Mouse (Mus musculus): ENCODE results near the gene Foxf1. TPM values are rescaled to one million over a fixed set of nuclear protein-coding genes. Genes with fewer than 3 reads are reported as not detected.

Gene Foxf1
- polyA plus RNA-seq, 1 experiment from 2014 or later, result 2.3 TPM

- H3K27me3 ChIP-seq (ENCODE audit: control insufficient read depth, insufficient read depth, low read length), result peaks cover 97% of the 10 kb centered on the region
- DNase-seq (ENCODE audit: low spot score), result peak; percentile 32
These were observed 38.2 kb downstream of the Foxf1 start for GRCm38 (mm10) chr8:121122368-121122767.

GRCm38 (mm10) chr8:121123113-121123512 lies 38.9 kb downstream of the Foxf1 start:
- ATAC-seq (ENCODE audit: low FRiP score) (no peak), DNase-seq (ENCODE audit: low spot score) (no peak)
- H3K9ac ChIP-seq (ENCODE audit: low read depth, low read length), result no peak overlapping the region
- no peak overlapping the region for H3K4me3 ChIP-seq (ENCODE audit: low read depth, low read length)
- H3K27ac ChIP-seq (ENCODE audit: low read depth, low read length), result no peak overlapping the region
- H3K36me3 ChIP-seq (ENCODE audit: control insufficient read depth, insufficient read depth, low read length), result no peaks in the 10 kb centered on the region
- no peak overlapping the region for H3K4me2 ChIP-seq (replicated peaks; ENCODE audit: low read depth, low read length)
- 42% methylated on average over 2 of the region's 2 CpGs for WGBS
- H3K27me3 ChIP-seq (ENCODE audit: control insufficient read depth, insufficient read depth, low read length), result peaks cover 97% of the 10 kb centered on the region
- H3K9me3 ChIP-seq (ENCODE audit: control insufficient read depth, low read length), result no peaks in the 10 kb centered on the region
- peaks cover 5% of the 10 kb centered on the region for H3K4me1 ChIP-seq (replicated peaks; ENCODE audit: control insufficient read depth, insufficient read depth, low read length)

More at GRCm38 (mm10) chr8:121122368-121122767, 38.2 kb downstream of the Foxf1 start:
- no peaks in the 10 kb centered on the region for H3K36me3 ChIP-seq (ENCODE audit: control insufficient read depth, insufficient read depth, low read length)
- no peak overlapping the region for H3K4me2 ChIP-seq (replicated peaks; ENCODE audit: low read depth, low read length)
- 7% methylated on average over 7 of the region's 7 CpGs for WGBS
- no peaks in the 10 kb centered on the region for H3K9me3 ChIP-seq (ENCODE audit: control insufficient read depth, low read length)
- no peak overlapping the region for H3K4me3 ChIP-seq (ENCODE audit: low read depth, low read length)
- H3K9ac ChIP-seq (ENCODE audit: low read depth, low read length), result no peak overlapping the region
- no peak for ATAC-seq (ENCODE audit: low FRiP score)
- H3K27ac ChIP-seq (ENCODE audit: low read depth, low read length), result no peak overlapping the region
- H3K4me1 ChIP-seq (replicated peaks; ENCODE audit: control insufficient read depth, insufficient read depth, low read length), result peaks cover 7% of the 10 kb centered on the region

GRCm38 (mm10) chr8:121124547-121125239 lies 40.5 kb downstream of the Foxf1 start:
- ATAC-seq (ENCODE audit: low FRiP score) (peak; percentile 25; the same call in 1 of the 2 replicates), DNase-seq (ENCODE audit: low spot score) (peak; percentile 44)

GRCm38 (mm10) chr8:121125311-121125876 lies 41.2 kb downstream of the Foxf1 start:
- Histone ChIP-seq H3K9me3 (ENCODE audit: control insufficient read depth, low read length) (no peaks in the 10 kb centered on the region), H3K27me3 (ENCODE audit: control insufficient read depth, insufficient read depth, low read length) (peaks cover 99% of the 10 kb centered on the region), H3K9ac (ENCODE audit: low read depth, low read length) (no peak overlapping the region), H3K4me1 (replicated peaks; ENCODE audit: control insufficient read depth, insufficient read depth, low read length) (peaks cover 5% of the 10 kb centered on the region), H3K36me3 (ENCODE audit: control insufficient read depth, insufficient read depth, low read length) (no peaks in the 10 kb centered on the region), H3K27ac (ENCODE audit: low read depth, low read length) (no peak overlapping the region), H3K4me3 (ENCODE audit: low read depth, low read length) (peak overlapping the region; percentile 17; the same call in 1 of the 2 replicates), H3K4me2 (replicated peaks; ENCODE audit: low read depth, low read length) (peak overlapping the region; percentile 48)
- WGBS, result under 1% methylated on average over 34 of the region's 36 CpGs
- ATAC-seq (ENCODE audit: low FRiP score) (peak; percentile 65), DNase-seq (ENCODE audit: low spot score) (peak; percentile 83)

More at GRCm38 (mm10) chr8:121124547-121125239, 40.5 kb downstream of the Foxf1 start:
- Histone ChIP-seq H3K4me3 (ENCODE audit: low read depth, low read length) (no peak overlapping the region), H3K4me1 (replicated peaks; ENCODE audit: control insufficient read depth, insufficient read depth, low read length) (peaks cover 5% of the 10 kb centered on the region), H3K9ac (ENCODE audit: low read depth, low read length) (no peak overlapping the region), H3K27me3 (ENCODE audit: control insufficient read depth, insufficient read depth, low read length) (peaks cover 99% of the 10 kb centered on the region), H3K9me3 (ENCODE audit: control insufficient read depth, low read length) (no peaks in the 10 kb centered on the region), H3K4me2 (replicated peaks; ENCODE audit: low read depth, low read length) (no peak overlapping the region), H3K36me3 (ENCODE audit: control insufficient read depth, insufficient read depth, low read length) (no peaks in the 10 kb centered on the region), H3K27ac (ENCODE audit: low read depth, low read length) (no peak overlapping the region)
- 3% methylated on average over 17 of the region's 17 CpGs for WGBS

- no peak for ATAC-seq (ENCODE audit: low FRiP score)
- no peak overlapping the region for H3K4me3 ChIP-seq (ENCODE audit: low read depth, low read length)
- H3K4me2 ChIP-seq (replicated peaks; ENCODE audit: low read depth, low read length), result no peak overlapping the region
- peaks cover 5% of the 10 kb centered on the region for H3K4me1 ChIP-seq (replicated peaks; ENCODE audit: control insufficient read depth, insufficient read depth, low read length)
- no peaks in the 10 kb centered on the region for H3K9me3 ChIP-seq (ENCODE audit: control insufficient read depth, low read length)
- WGBS, result 3% methylated on average over 6 of the region's 6 CpGs
- peaks cover 99% of the 10 kb centered on the region for H3K27me3 ChIP-seq (ENCODE audit: control insufficient read depth, insufficient read depth, low read length)
- H3K27ac ChIP-seq (ENCODE audit: low read depth, low read length), result no peak overlapping the region
- DNase-seq (ENCODE audit: low spot score), result peak; percentile 27
- no peaks in the 10 kb centered on the region for H3K36me3 ChIP-seq (ENCODE audit: control insufficient read depth, insufficient read depth, low read length)
- no peak overlapping the region for H3K9ac ChIP-seq (ENCODE audit: low read depth, low read length)
These were observed 42.0 kb downstream of the Foxf1 start for GRCm38 (mm10) chr8:121126191-121126590.

DNA sequence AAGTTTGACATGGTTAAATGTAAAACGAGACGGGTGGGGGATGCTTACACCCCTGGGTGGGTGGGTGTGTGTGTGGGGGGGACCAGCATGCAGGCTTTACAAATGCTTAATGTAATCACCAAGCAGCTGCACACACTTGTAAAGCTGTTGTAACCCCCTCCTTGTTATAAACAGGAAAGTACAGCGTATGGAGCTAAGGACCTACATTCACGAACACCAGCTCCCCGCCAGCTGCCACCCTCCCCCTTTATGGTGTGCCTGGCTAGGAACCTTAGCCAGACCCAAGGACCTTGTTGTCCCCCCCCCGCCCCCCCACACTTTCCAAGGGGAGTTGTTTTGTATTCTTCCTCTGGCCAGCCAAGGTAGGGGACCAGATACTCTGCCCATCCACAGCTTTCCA lies 42.5 kb downstream of the Foxf1 start:
- H3K36me3 ChIP-seq (ENCODE audit: control insufficient read depth, insufficient read depth, low read length), result no peaks in the 10 kb centered on the region
- ATAC-seq (ENCODE audit: low FRiP score) (no peak), DNase-seq (ENCODE audit: low spot score) (no peak)
- H3K27me3 ChIP-seq (ENCODE audit: control insufficient read depth, insufficient read depth, low read length), result peaks cover 95% of the 10 kb centered on the region
- 7% methylated on average over 5 of the region's 6 CpGs for WGBS
- H3K9me3 ChIP-seq (ENCODE audit: control insufficient read depth, low read length), result no peaks in the 10 kb centered on the region
- no peak overlapping the region for H3K27ac ChIP-seq (ENCODE audit: low read depth, low read length)
- no peak overlapping the region for H3K4me2 ChIP-seq (replicated peaks; ENCODE audit: low read depth, low read length)
- H3K4me3 ChIP-seq (ENCODE audit: low read depth, low read length), result no peak overlapping the region
- peaks cover 5% of the 10 kb centered on the region for H3K4me1 ChIP-seq (replicated peaks; ENCODE audit: control insufficient read depth, insufficient read depth, low read length)
- no peak overlapping the region for H3K9ac ChIP-seq (ENCODE audit: low read depth, low read length)

- H3K9ac ChIP-seq (ENCODE audit: low read depth, low read length), result no peak overlapping the region
- DNase-seq (ENCODE audit: low spot score), result peak; percentile 48
- WGBS, result 3% methylated on average over 11 of the region's 11 CpGs
- H3K9me3 ChIP-seq (ENCODE audit: control insufficient read depth, low read length), result no peaks in the 10 kb centered on the region
- no peak overlapping the region for H3K4me2 ChIP-seq (replicated peaks; ENCODE audit: low read depth, low read length)
- H3K4me3 ChIP-seq (ENCODE audit: low read depth, low read length), result no peak overlapping the region
- peaks cover 92% of the 10 kb centered on the region for H3K27me3 ChIP-seq (ENCODE audit: control insufficient read depth, insufficient read depth, low read length)
- no peak overlapping the region for H3K27ac ChIP-seq (ENCODE audit: low read depth, low read length)
- peaks cover 5% of the 10 kb centered on the region for H3K4me1 ChIP-seq (replicated peaks; ENCODE audit: control insufficient read depth, insufficient read depth, low read length)
- H3K36me3 ChIP-seq (ENCODE audit: control insufficient read depth, insufficient read depth, low read length), result no peaks in the 10 kb centered on the region
- no peak for ATAC-seq (ENCODE audit: low FRiP score)
These were observed 43.1 kb downstream of the Foxf1 start for GRCm38 (mm10) chr8:121127291-121127701.

- DNase-seq (ENCODE audit: low spot score) (peak; percentile 66), ATAC-seq (ENCODE audit: low FRiP score) (no peak)
- under 1% methylated on average over 43 of the region's 43 CpGs for WGBS
- Histone ChIP-seq H3K27ac (ENCODE audit: low read depth, low read length) (no peak within 1 kb of the TSS), H3K4me1 (replicated peaks; ENCODE audit: control insufficient read depth, insufficient read depth, low read length) (peaks cover 5% of the 10 kb centered on the region), H3K9me3 (ENCODE audit: control insufficient read depth, low read length) (no peaks in the 10 kb centered on the region), H3K4me3 (ENCODE audit: low read depth, low read length) (peak within 1 kb of the TSS; percentile 8; the same call in 1 of the 2 replicates), H3K27me3 (ENCODE audit: control insufficient read depth, insufficient read depth, low read length) (peaks cover 86% of the 10 kb centered on the region), H3K36me3 (ENCODE audit: control insufficient read depth, insufficient read depth, low read length) (no peaks in the 10 kb centered on the region), H3K4me2 (replicated peaks; ENCODE audit: low read depth, low read length) (peak within 1 kb of the TSS; percentile 21), H3K9ac (ENCODE audit: low read depth, low read length) (no peak within 1 kb of the TSS)
These were observed 43.7 kb downstream of the Foxf1 start, which contains the start of gene Foxl1 for GRCm38 (mm10) chr8:121127756-121128375. TSS of gene Foxl1 (plus strand) at chr8:121127940.

Data from hindbrain, embryonic 11.5 days (tissue).